Mouse (Mus musculus): ENCODE measurements around the gene Slc6a4. TPM values are rescaled to one million over a fixed set of nuclear protein-coding genes. Genes with fewer than 3 reads are reported as not detected.

Gene Slc6a4
- polyA plus RNA-seq, 1 experiment from 2014 or later: 0.13 TPM

DNA sequence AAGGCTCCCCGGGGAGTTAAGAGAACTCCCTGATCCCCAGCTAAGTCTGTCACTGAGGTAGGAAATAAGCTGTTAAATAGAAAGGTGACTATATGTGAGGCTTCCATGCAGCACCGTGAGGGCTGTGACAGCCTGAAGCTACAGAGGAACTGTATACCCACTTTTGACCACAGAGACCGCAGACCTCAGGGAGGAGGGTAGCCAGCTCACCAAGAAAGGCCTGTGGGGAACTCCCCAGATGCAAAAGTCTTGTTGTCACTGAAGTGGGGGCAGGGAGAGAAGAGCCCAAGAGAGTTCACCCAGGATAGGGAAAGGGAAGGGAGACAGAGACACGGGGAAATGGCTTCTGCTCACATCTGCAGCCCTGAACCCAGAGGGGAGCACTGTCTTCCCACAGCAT is 5.5 kb upstream of the Slc6a4 start:
- ChIA-PET CTCF (interaction anchor here (1.0 kb wide), 1 partner anchor 100 kb away, joined by 3 read pairs; no protein-coding TSS in a partner anchor), POLR2A (no interaction called here)
- no peak for DNase-seq (ENCODE audit: low read depth, low spot score)
- no peak for ATAC-seq
- in situ Hi-C loops (cut with MboI; ENCODE audit: low pct_unique_long_range_greater_than_20kb): loop anchor here (5.0 kb wide), 1 partner anchor 99 kb away; no protein-coding TSS in a partner anchor
- no peak for TF ChIP-seq CTCF (IDR thresholded peaks at IDR 0.05)
- peaks cover 4% of the 10 kb centered on the region for H3K27me3 ChIP-seq

DNA sequence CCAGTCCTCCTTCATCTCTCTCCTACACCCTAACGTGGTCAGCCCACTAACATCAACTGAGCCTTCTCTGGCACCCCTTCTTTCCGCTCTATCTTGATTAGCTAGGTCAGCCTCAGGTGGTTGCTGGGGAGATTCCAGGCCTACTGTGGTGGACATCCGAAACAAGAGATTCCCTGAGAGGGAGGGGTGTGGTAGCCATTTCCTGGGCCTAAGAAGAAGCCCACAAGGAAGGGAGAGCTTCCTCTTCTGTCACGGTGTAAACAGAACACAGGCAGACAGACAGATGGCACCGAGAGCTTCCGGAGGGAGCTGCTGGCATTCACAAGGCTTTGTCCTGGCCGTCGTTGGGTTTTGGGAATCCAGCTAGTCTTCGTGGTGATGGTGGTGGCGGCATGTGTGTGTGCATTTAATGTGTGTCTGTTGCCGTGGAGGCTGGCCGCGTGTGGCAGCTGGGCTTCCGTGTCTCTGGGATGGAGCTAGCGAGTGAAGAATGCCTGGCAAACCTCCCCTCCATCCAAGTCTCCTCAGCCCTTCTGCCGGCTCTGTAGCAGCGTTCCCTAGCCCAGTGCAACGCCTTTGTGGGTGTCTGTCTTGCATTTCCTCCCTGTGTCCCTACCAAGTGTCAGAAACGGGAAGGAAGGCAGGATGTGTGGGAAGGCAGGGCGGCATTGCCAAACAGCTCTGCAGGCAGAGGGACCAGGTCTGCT is 2.3 kb upstream of the Slc6a4 start:
- ATAC-seq (no peak), DNase-seq (ENCODE audit: low read depth, low spot score) (no peak)
- H3K27me3 ChIP-seq: peaks cover 18% of the 10 kb centered on the region
- in situ Hi-C loops (cut with MboI; ENCODE audit: low pct_unique_long_range_greater_than_20kb): no loop called here
- no peak for TF ChIP-seq CTCF (IDR thresholded peaks at IDR 0.05)
- CTCF ChIA-PET: interaction anchor here (1.7 to 2.0 kb wide), 2 partner anchors 8 to 75 kb away, joined by 5 read pairs; no protein-coding TSS in a partner anchor
- POLR2A ChIA-PET: interaction anchor here (0.5 to 0.8 kb wide), 2 partner anchors 11 to 38 kb away, joined by 3 read pairs; no protein-coding TSS in a partner anchor

DNA sequence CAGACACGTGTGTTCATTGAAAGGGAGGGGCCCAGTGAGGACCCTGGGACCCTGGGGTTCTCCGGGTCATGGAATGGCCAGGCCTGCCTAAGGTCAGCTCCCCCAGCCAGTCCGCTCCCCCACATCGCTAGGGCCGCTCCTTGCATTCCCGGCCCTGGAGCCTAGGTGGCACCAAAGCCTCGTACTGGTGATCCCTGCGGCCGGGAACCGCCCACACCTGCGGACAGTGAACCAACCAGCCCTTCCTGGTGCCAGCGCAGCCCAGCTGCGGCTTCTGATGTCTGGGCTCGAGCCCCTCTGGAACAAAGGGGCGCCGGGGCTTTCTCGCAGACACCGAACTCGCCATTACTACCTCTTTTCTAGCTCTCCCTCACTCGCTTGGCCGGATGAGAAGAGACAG is 1.1 kb upstream of the Slc6a4 start:
- DNase-seq (ENCODE audit: low read depth, low spot score): no peak
- peaks cover 18% of the 10 kb centered on the region for H3K27me3 ChIP-seq
- CTCF ChIA-PET: interaction anchor here (1.0 to 2.0 kb wide), 5 partner anchors 9 to 96 kb away, joined by 3 to 9 read pairs (median 5); no protein-coding TSS in a partner anchor
- in situ Hi-C loops (cut with MboI; ENCODE audit: low pct_unique_long_range_greater_than_20kb): no loop called here
- ATAC-seq: peak; percentile 58
- POLR2A ChIA-PET: interaction anchor here (0.6 to 1.2 kb wide), 4 partner anchors 18 to 325 kb away, joined by 3 to 5 read pairs (median 3); no protein-coding TSS in a partner anchor
- peak; percentile 93 for TF ChIP-seq CTCF (IDR thresholded peaks at IDR 0.05)

DNA sequence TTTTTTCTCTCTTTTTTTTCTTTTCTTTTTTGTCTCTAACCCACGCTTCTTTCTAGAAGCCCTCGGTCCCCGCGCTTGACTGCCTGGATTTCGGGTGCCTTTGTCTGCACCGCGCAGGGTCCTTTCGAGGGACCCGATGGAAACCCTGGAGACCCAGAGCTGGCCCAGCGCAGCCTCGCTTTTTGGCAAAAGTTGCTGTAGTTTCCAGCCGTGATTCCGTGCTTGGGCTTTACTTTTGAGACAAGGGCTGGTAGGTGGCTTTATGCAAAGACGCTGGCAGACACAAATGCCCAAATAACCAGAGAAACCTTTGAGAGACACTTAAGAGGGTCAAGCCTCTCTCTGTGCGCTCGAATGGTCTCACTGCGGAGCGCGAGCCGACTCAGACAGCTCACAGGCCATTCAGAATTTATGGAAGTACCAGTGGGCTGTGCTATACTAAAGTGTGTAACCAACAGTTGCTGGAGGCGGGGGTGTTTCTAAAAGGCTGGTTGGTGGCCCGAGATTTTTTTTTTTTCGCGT is 363 bp downstream of the Slc6a4 start:
- POLR2A ChIA-PET: interaction anchor here (0.5 to 0.7 kb wide), 2 partner anchors 11 to 699 kb away, joined by 3 to 7 read pairs; no protein-coding TSS in a partner anchor
- in situ Hi-C loops (cut with MboI; ENCODE audit: low pct_unique_long_range_greater_than_20kb): no loop called here
- no peak for DNase-seq (ENCODE audit: low read depth, low spot score)

DNA sequence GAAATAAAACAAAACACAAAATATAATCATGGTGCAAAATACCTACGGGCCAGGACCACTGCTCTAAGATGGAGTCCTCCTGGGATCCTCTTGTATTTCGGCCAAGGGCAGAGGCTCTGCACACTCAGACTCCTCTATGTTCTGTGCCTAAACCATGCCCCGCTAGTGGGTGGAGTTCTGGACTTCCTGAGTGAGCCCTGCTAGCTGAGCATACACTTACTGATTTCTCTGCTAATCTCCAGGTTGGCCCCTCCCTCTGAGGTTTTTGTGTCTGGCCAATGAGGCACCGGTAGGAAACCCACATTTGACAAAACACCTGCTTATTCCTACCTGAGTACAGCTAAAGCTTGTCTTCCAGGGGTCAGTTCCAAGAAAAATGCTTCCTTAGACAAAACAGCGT is 2.3 kb downstream of the Slc6a4 start:
- in situ Hi-C loops (cut with MboI; ENCODE audit: low pct_unique_long_range_greater_than_20kb): no loop called here
- no peak for ATAC-seq
- POLR2A ChIA-PET: interaction anchor here (0.6 to 0.7 kb wide), 2 partner anchors 9 to 346 kb away, joined by 6 to 7 read pairs; no protein-coding TSS in a partner anchor
- CTCF ChIA-PET: interaction anchor here (2.4 kb wide), 1 partner anchor 93 kb away, joined by 8 read pairs; no protein-coding TSS in a partner anchor
- TF ChIP-seq CTCF (IDR thresholded peaks at IDR 0.05): no peak
- peaks cover 18% of the 10 kb centered on the region for H3K27me3 ChIP-seq
- no peak for DNase-seq (ENCODE audit: low read depth, low spot score)

More for the DNA sequence above, 363 bp downstream of the Slc6a4 start:
- TF ChIP-seq CTCF (IDR thresholded peaks at IDR 0.05): no peak
- H3K27me3 ChIP-seq: peaks cover 18% of the 10 kb centered on the region
- CTCF ChIA-PET: interaction anchor here (2.4 kb wide), 1 partner anchor 95 kb away, joined by 8 read pairs; no protein-coding TSS in a partner anchor
- no peak for ATAC-seq

DNA sequence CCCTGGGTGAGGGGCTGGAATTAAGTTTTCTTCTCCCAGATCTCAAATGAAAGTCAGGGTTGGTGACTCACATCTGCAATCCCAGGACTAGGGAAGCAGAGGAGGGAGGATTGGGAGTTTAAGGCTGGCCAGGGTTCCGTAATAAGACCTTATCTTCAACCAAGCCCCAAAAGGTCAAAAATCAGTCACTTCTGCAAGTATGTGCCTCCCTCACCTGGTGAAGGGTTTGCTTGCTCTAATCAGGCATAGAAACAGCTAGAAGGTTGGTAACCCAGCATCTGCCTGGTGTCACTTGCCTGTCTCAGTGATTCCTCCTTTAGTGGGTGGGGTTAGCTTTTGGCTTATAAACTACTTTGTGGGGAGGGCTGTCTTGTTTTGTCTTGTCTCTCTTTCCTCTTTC is 4.0 kb downstream of the Slc6a4 start:
- ATAC-seq (no peak), DNase-seq (ENCODE audit: low read depth, low spot score) (no peak)
- CTCF ChIA-PET: no interaction called here
- peaks cover 14% of the 10 kb centered on the region for H3K27me3 ChIP-seq
- TF ChIP-seq CTCF (IDR thresholded peaks at IDR 0.05): no peak
- POLR2A ChIA-PET: no interaction called here
- in situ Hi-C loops (cut with MboI; ENCODE audit: low pct_unique_long_range_greater_than_20kb): no loop called here

DNA sequence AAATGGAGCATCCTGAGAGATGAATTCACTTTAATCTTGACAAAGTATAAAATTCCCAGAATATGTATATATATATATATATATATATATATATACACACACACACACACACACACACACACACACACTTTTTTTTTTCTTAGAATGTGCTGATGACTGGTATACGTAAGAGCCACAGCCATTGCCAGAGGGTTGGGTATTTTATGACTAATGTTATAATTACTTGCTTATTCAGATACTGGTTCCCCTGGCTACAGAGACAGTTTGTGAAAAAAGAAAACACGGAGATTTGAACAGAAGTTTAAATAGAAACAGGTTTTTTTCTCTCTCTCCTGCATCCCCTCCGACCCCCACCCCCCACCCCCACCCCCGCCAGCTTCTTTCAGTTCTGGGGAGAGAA is 7.5 kb downstream of the Slc6a4 start:
- POLR2A ChIA-PET: no interaction called here
- CTCF ChIA-PET: interaction anchor here (1.2 kb wide), 1 partner anchor 8 kb away, joined by 3 read pairs; no protein-coding TSS in a partner anchor
- ATAC-seq: no peak
- no peak for DNase-seq (ENCODE audit: low read depth, low spot score)
- in situ Hi-C loops (cut with MboI; ENCODE audit: low pct_unique_long_range_greater_than_20kb): no loop called here
- no peaks in the 10 kb centered on the region for H3K27me3 ChIP-seq
- no peak for TF ChIP-seq CTCF (IDR thresholded peaks at IDR 0.05)

DNA sequence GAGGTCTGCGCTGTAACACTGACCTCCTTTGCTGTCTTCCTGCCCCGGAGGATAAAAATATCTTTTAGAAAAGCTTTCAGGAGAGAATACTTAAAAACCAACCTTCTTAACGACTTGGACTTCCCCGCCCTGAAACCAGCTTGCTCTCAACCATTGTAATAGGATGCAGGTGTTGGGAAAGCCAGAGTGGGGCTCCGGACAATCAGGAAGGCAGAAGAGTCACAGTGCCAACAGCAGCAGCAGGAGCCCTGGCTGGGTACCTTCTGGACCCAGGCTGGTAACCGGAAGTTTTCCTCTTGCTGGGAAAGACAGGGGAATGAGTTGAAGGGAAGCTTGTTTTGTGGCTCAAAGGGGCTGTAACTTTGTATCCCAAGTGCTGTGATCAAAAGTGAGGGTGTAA is 8.2 kb downstream of the Slc6a4 start:
- ChIA-PET CTCF (interaction anchor here (1.2 kb wide), 2 partner anchors 9 to 12 kb away, joined by 3 read pairs; no protein-coding TSS in a partner anchor), POLR2A (interaction anchor here (0.9 kb wide), 1 partner anchor 10 kb away, joined by 3 read pairs; no protein-coding TSS in a partner anchor)
- no peak for TF ChIP-seq CTCF (IDR thresholded peaks at IDR 0.05)
- DNase-seq (ENCODE audit: low read depth, low spot score) (no peak), ATAC-seq (no peak)
- in situ Hi-C loops (cut with MboI; ENCODE audit: low pct_unique_long_range_greater_than_20kb): no loop called here
- no peaks in the 10 kb centered on the region for H3K27me3 ChIP-seq

DNA sequence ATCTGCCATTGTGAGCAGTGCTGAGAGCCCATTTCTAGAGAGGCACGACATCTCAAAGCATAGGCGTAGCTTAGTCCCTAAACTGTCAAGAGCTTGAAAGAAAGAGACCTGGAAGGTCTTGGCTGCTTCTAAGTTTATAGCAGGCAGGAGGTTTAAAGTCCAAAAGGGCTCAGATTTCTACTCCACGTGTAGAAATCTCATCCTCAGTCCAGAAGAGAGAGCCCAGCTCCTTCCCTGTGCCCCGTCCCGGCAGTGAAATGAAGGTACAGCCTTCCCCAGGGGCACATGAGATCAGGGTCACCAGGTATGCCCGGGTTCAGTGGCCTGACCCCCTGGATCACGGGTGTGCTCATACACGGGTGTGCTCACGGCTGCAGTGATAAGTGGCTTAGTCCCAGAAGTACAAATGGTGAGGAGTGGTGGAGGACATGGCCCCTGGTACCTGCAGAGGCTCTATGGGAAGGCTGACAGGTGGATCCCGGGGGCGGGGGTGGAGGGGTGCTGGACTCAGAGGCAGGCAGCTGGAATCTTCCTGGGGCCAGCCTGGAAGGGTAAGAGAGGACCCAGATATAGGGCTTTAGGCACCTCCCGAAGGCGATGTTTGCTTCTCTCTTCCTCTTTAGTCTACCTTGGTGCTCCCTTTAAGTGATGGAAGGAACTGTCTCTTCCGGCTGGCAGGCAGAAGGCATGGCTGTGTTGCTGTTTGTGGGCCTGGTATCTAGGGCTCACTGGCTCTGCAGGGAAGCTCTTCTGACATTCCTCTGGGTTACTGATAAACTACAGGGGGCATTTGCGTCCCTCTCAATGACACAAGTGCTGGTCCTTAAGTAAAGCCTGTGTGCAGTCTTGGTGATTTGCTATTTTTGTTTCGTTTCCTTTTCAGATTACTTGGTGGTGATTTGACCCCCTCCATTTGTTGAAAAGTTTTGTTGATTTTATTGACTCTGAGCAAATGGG is 10.9 kb downstream of the Slc6a4 start:
- ATAC-seq (no peak), DNase-seq (ENCODE audit: low read depth, low spot score) (no peak)
- ChIA-PET POLR2A (interaction anchor here (0.6 kb wide), 1 partner anchor 569 kb away, joined by 4 read pairs; no protein-coding TSS in a partner anchor), CTCF (no interaction called here)
- H3K27me3 ChIP-seq: no peaks in the 10 kb centered on the region
- in situ Hi-C loops (cut with MboI; ENCODE audit: low pct_unique_long_range_greater_than_20kb): no loop called here
- no peak for TF ChIP-seq CTCF (IDR thresholded peaks at IDR 0.05)
